8 mouse cellular contexts compared by ENCODE assay signal in the genomic region with DNA sequence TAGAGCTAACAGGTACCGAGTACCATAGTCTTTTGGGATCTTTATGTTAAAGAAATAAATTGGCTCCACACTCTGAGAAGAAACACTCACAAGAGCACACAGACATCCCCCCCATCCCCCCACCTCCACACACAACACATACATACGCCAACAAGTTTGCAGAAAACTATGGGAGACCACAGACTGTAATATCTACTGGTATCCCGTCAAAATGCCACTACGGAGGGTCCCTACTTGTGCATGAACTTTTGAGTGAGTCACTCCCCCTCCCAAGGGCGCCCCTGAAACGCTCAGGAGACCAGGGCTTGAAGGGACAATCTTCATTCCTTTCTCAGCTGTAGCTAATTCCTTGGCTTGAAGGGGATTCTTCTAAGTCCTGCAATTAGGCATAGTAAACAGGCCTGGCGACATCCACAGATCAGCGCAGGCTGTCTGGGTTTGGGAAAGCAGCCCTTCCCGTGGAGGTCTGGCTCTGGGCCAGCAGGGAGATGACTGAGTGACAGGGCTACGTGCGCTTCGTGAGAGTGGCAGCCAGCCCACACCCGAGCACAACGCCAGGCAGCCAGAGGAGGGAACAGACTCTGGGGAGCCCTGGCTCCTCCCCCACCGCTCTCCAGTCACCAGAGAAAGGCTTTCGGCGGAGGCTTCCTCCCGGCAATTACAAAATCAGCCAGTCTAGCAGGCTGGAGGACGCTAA. TPM values are rescaled to one million over a fixed set of nuclear protein-coding genes. Genes with fewer than 3 reads are reported as not detected.
A peak's percentile ranks its signal among the peaks of the same experiment; 100 is the strongest.
DNase-seq lines count a peak whose midpoint lies in the region; ATAC-seq lines count a peak whose summit lies in the region.

No protein-coding gene starts in this region.

- intact Hi-C loops in gastrocnemius, postnatal 14 days (cut with DNase I; ENCODE audit: low total_unique reads), result loop anchor here (10.0 kb wide), 1 partner anchor 87 kb away; no protein-coding TSS in a partner anchor

- ATAC-seq in megakaryocyte, adult 5-6 weeks (ENCODE audit: poor library complexity, severe bottlenecking), result peak; percentile 87

- peak; percentile 81 to 95 for DNase-seq in adrenal gland, adult (ENCODE audit: inconsistent age in 2 of 2, low spot score in 1 of 2)
- DNase-seq in embryo, embryonic 10 days (ENCODE audit: low spot score), result peak; percentile 94
- DNase-seq in gastrocnemius, postnatal 14 days, result peak; percentile 88
- peak; percentile 71 for DNase-seq in induced T-regulatory cell, adult 2 months (ENCODE audit: low read depth)
- peak; percentile 32 to 69 for DNase-seq in left cerebral cortex, adult 9 months (ENCODE audit: low spot score in 2 of 2)
- DNase-seq in right cerebral cortex, adult 2 months (ENCODE audit: low spot score in 2 of 2), result peak; percentile 81 to 82
- peak; percentile 84 for DNase-seq in yolk sac, embryonic 10.5 days (ENCODE audit: low spot score)

RNA-seq across cellular contexts. Expression of a gene that starts 11.9 kb away (rescaled TPM):
- total RNA-seq in gastrocnemius, postnatal 14 days (2021), result 10 to 100 TPM; 14.0 to 14.1 TPM
- total RNA-seq in megakaryocyte, adult 5-6 weeks (2015), result 3.3 and 3.6 TPM in 2 replicates
- 1.7 and 1.9 TPM in 2 replicates for total RNA-seq in megakaryocyte, adult 5-6 weeks (2017)

Comparison
In these comparisons a context has a peak if more than half of its experiments do, and no peak if none do; other contexts are left out.
1. Peak in every context shown above with its lines: DNase-seq and ATAC-seq.